In genomic region chr13:90394815-90395241, GRCm38 (mm10) we compare ENCODE assay signal across 8 mouse cellular contexts.
A peak's percentile ranks its signal among the peaks of the same experiment; 100 is the strongest.
DNase-seq lines count a peak whose midpoint lies in the region; ATAC-seq and TF ChIP-seq lines count a peak whose summit lies in the region.

No protein-coding gene starts in this region.

- H3K4me3 ChIP-seq in cerebellum, adult 2 months (replicated peaks; ENCODE audit: insufficient read depth, low read depth, low read length) = no peak overlapping the region
- H3K4me3 ChIP-seq in heart, postnatal 0 days (ENCODE audit: low read depth, low read length) = no peak overlapping the region

- no peak for TF ChIP-seq EP300 in heart, postnatal 0 days (IDR thresholded peaks at IDR 0.05; ENCODE audit: low read depth)

- H3K9ac ChIP-seq in heart, postnatal 0 days (replicated peaks; ENCODE audit: low read depth, low read length) = no peak overlapping the region

- no peaks in the 10 kb centered on the region for H3K9me3 ChIP-seq in heart, postnatal 0 days (replicated peaks; ENCODE audit: control insufficient read depth, low read length)

- peak; percentile 6 to 23 for DNase-seq in cerebellum, adult 2 months
- no peak for DNase-seq in cerebellum, adult 8-10 months
- DNase-seq in right cerebral cortex, adult 2 months (ENCODE audit: low spot score in 2 of 2) = peak; percentile 6 to 7
- no peak for DNase-seq in right cerebral cortex, postnatal 25 days
- peak; percentile 36 for DNase-seq in heart, postnatal 0 days (ENCODE audit: low spot score)
- peak; percentile 54 for DNase-seq in lung, postnatal 10 days
- DNase-seq in thymus, postnatal 36 days = no peak
- no peak for DNase-seq in embryo, embryonic 9.5 days (ENCODE audit: extremely low spot score)

- TF ChIP-seq POLR2A in cerebellum, adult 2 months (IDR thresholded peaks at IDR 0.05; ENCODE audit: borderline replicate concordance, insufficient read depth, low read length) = no peak

- no peak overlapping the region for H3K4me2 ChIP-seq in heart, postnatal 0 days (ENCODE audit: low read depth, low read length)

- no peak for TF ChIP-seq CTCF in cerebellum, adult 2 months (IDR thresholded peaks at IDR 0.05; ENCODE audit: borderline replicate concordance, insufficient read depth, low read depth, low read length)
- TF ChIP-seq CTCF in heart, postnatal 0 days (IDR thresholded peaks at IDR 0.05; ENCODE audit: low read depth) = no peak

- H3K27me3 ChIP-seq in cerebellum, adult 2 months (ENCODE audit: control insufficient read depth, insufficient read depth, low read length) = no peaks in the 10 kb centered on the region
- H3K27me3 ChIP-seq in heart, postnatal 0 days (ENCODE audit: control insufficient read depth, insufficient read depth, low read length) = no peaks in the 10 kb centered on the region

- 3% methylated on average over 5 of the region's 5 CpGs for WGBS in cerebellum, adult 2 months
- 61% methylated on average over 5 of the region's 5 CpGs for WGBS in heart, postnatal 0 days

- H3K4me1 ChIP-seq in cerebellum, adult 2 months (ENCODE audit: control insufficient read depth, insufficient read depth, low read length) = no peaks in the 10 kb centered on the region
- no peaks in the 10 kb centered on the region for H3K4me1 ChIP-seq in heart, postnatal 0 days (ENCODE audit: control insufficient read depth, insufficient read depth)

- H3K36me3 ChIP-seq in heart, postnatal 0 days (replicated peaks; ENCODE audit: control insufficient read depth, insufficient read depth, low read length) = no peaks in the 10 kb centered on the region

- H3K27ac ChIP-seq in cerebellum, adult 2 months (ENCODE audit: insufficient read depth, low read length) = no peak overlapping the region
- H3K27ac ChIP-seq in heart, postnatal 0 days (ENCODE audit: low read depth) = no peak overlapping the region

- ATAC-seq in heart, postnatal 0 days (ENCODE audit: insufficient read depth, low read depth) = 0 out of 2 replicates have a peak, but pooled peaks have one; percentile 20

Comparison
In these comparisons a context has a peak if more than half of its experiments do, and no peak if none do; other contexts are left out.
1. DNase-seq: peak in cerebellum, adult 2 months (2 of 2), right cerebral cortex, adult 2 months (2 of 2), heart, postnatal 0 days (single experiment) and lung, postnatal 10 days (single experiment); none in cerebellum, adult 8-10 months (single experiment), right cerebral cortex, postnatal 25 days (single experiment), thymus, postnatal 36 days (0 of 2) and embryo, embryonic 9.5 days (single experiment).